Mouse (Mus musculus) small intestine, adult 10 weeks (tissue): ENCODE results near the gene Fkbp3. TPM values are rescaled to one million over a fixed set of nuclear protein-coding genes. Genes with fewer than 3 reads are reported as not detected.

ENCODE experiments used
- polyA plus RNA-seq: library from polyadenylated mRNA; stranded (reverse); fragments of 350-450 nt; fragmentation: Illumina TruSeq; extraction: RNeasy Lipid Tissue Mini Kit (QIAGEN cat#74804); gene quantifications from one replicate; pipeline ENCODE4 v1.2.3, GENCODE M21; 2014; ENCODE audit warnings: low replicate concordance

The Fkbp3 gene
- 174 TPM for polyA plus RNA-seq

DNA sequence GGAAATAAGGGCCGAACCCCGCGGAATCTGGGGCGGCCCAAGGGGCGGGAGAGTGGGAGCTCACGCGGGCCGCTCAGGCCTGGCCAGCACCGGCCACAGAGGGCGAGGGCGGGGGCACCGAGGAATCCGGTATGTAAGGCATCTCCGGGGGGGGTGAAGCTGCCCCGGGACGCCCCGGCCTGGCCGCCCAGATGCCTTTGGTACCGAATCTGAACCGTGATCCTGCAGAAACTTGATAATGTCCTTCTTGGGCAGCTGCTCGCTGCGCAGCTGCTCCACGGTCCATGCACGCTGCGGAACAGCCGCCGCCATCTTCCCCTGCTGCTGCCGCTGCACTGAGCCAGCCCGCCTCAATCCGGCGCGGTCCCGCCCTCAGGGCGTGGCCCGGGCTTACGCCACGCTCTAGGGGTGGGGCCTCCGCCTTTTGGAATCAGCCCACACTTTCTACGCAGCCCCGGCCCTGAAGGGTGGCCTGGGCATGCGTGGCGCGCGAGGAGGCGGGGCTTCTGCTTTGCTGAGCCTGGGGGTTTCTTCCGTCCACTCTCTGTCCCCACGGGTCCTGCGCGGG, at the start of gene Fkbp3:
Fkbp3 (minus strand) TSS at position 397 of the 568 bp plus-strand sequence.

DNA sequence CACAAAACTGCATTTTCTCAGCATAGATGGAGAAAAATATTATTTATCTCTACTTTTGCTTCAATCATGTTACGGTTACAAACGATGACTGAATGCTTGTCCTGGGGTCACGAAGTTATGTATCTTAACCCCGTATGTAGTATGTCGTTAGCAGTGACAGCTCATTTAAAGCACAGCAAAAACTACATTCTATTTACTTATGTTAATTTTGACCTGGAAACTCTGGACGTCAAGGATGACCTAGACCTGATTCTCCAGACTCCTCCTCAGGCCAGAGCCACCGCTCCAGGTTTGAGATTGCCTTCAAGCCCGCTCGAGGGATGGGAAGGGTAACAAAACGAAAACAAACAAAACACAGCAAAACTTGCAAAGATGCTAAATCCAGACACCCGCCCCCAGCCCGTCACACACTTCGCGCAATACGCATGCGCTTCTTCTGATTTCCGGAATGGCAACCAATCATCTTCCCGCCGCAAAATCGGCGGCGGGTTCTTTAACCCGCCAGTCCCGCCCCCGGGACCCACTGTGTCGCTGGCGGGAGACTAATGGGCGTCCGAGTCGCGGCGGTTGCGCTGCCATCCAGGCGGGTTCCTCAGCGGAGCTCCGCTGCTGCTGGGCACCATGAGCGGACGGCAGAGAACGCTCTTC, 1.4 kb upstream of the Fkbp3 start, which contains the start of gene Fancm:
Fancm (plus strand) TSS at position 519 of the 648 bp plus-strand sequence.

DNA sequence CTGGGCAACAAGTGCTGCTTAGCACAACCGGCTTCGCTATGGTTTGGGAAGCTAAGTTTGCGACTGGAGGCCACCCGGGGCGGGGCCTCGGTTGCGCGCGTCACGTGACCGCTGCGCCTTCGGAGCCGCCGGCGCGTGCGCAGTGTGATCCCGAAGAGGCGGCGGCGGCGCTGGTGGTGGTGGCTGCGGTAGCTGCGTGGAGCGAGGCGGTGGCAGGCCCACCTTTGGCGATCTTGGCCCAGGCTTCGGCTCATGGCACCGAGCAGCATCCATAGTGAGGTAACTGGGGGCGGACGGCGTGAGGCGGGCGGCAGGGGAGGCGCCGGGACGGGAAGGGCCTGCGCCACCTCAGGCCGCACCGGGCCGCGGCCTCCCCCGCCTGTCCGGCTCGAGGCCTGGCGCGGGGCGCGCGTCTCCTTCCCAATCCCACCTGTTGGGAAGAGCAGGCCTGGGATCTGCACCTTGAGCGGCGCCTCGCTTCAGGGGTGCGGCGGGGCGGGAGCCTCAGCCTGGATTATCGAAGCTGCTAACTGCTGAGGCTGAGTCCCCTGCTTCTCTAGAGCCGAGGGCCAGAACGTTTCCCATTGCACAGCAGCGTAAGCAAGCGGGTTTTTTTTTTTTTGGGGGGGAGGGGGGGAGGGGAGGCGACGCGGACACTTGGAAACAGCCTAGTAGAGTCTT, 37.5 kb downstream of the Fkbp3 start, which contains the start of gene Prpf39:
Prpf39 (plus strand) TSS at position 144 of the 681 bp plus-strand sequence.

Other genes starting within 250 kb of the Fkbp3 start
- 13.4 TPM for gene Gm527, start 156.1 kb downstream of the Fkbp3 start, polyA plus RNA-seq
- 23.2 TPM for gene Klhl28, start 108.5 kb downstream of the Fkbp3 start, polyA plus RNA-seq
- 39.1 TPM for gene Togaram1, start 108.2 kb downstream of the Fkbp3 start, polyA plus RNA-seq
- gene Prpf39, start 37.7 kb downstream of the Fkbp3 start, polyA plus RNA-seq, result 126 TPM
- 5.0 TPM for gene Fancm, start 1.6 kb upstream of the Fkbp3 start, polyA plus RNA-seq
- 28.0 TPM for gene Mis18bp1, start 98.6 kb upstream of the Fkbp3 start, polyA plus RNA-seq
- gene Wdr20rt, start 151.5 kb upstream of the Fkbp3 start, polyA plus RNA-seq, result not detected